Mouse (Mus musculus) CH12.LX (cell line): ENCODE measurements around the gene Gsto2. TPM values are rescaled to one million over a fixed set of nuclear protein-coding genes. Genes with fewer than 3 reads are reported as not detected.

Experiments used
- DNase-seq: peaks from one replicate; pipeline ENCODE4 v3.0.0-alpha.2; 2013; ENCODE audit errors: extremely low read depth
- H3K27ac ChIP-seq: 2 replicates; pipeline ENCODE4 v1.5.1; 2012; ENCODE audit warnings: low read depth, mild to moderate bottlenecking, control low read depth, moderate library complexity; ENCODE audit not compliant: insufficient read depth
- H3K27me3 ChIP-seq: replicated peaks from 2 replicates; pipeline ENCODE3; 2012; ENCODE audit warnings: inconsistent platforms
- H3K36me3 ChIP-seq, 2 experiments: replicated peaks in 1 of 2; 2 replicates each; pipeline versions ENCODE3 to v1.6.1; 2012; ENCODE audit warnings: inconsistent platforms in 1 of 2, low read length in 1 of 2, mild to moderate bottlenecking in 1 of 2, mixed read lengths in 1 of 2, moderate library complexity in 1 of 2; ENCODE audit not compliant: control insufficient read depth in 1 of 2, insufficient read depth in 1 of 2
- H3K4me1 ChIP-seq, 2 experiments: 2 replicates each; pipeline ENCODE4 v1.6.1; 2012; ENCODE audit warnings: inconsistent platforms in 1 of 2, moderate library complexity in 1 of 2; ENCODE audit not compliant: insufficient read depth in 2 of 2, control insufficient read depth in 1 of 2
- H3K4me2 ChIP-seq: 2 replicates; pipeline ENCODE4 v1.6.1; 2012; ENCODE audit warnings: low read depth, mild to moderate bottlenecking, control low read depth; ENCODE audit not compliant: poor library complexity, insufficient read depth, severe bottlenecking
- H3K4me3 ChIP-seq, 3 experiments: fragments of 150-350 bp in 1 of 3; sonication (generic) in 1 of 3; replicated peaks in 1 of 3; 2 replicates each; pipeline versions ENCODE3 to v1.5.1; 2011 to 2012; ENCODE audit warnings: low read depth in 2 of 3, low read length in 2 of 3, mild to moderate bottlenecking in 2 of 3, moderate library complexity in 2 of 3, control low read depth in 1 of 3, improper control_type of control experiment in 1 of 3, inconsistent platforms in 1 of 3, mixed read lengths in 1 of 3; ENCODE audit not compliant: poor library complexity in 1 of 3
- H3K79me2 ChIP-seq: replicated peaks from 2 replicates; pipeline ENCODE4 v1.6.1; 2012; ENCODE audit warnings: mild to moderate bottlenecking, moderate library complexity; ENCODE audit not compliant: control insufficient read depth, poor library complexity, insufficient read depth, severe bottlenecking; ENCODE audit errors: extremely low read depth
- H3K9ac ChIP-seq: 2 replicates; pipeline ENCODE4 v1.6.1; 2012; ENCODE audit warnings: low read depth, mild to moderate bottlenecking, control low read depth, moderate library complexity; ENCODE audit not compliant: insufficient read depth
- H3K9me3 ChIP-seq: replicated peaks from 2 replicates; pipeline ENCODE3; 2012; ENCODE audit warnings: low read length, inconsistent platforms, mixed read lengths
- BHLHE40 ChIP-seq: IDR thresholded peaks from 2 replicates; pipeline ENCODE4 v1.6.1; 2011; ENCODE audit warnings: mild to moderate bottlenecking, low read depth, low read length, improper control_type of control experiment
- CHD1 ChIP-seq: IDR thresholded peaks from 2 replicates; pipeline ENCODE4 v1.6.1; 2012; ENCODE audit warnings: low read depth, low read length, improper control_type of control experiment, inconsistent platforms
- CHD2 ChIP-seq: IDR thresholded peaks from 2 replicates; pipeline ENCODE4 v1.6.1; 2011; ENCODE audit warnings: low read length, improper control_type of control experiment
- CTCF ChIP-seq, 2 experiments: IDR thresholded peaks in 1 of 2; conservative IDR thresholded peaks in 1 of 2; 2 replicates each; pipeline ENCODE4 v1.5.1; 2011 to 2012; ENCODE audit warnings: low read depth in 2 of 2, low read length in 2 of 2, improper control_type of control experiment in 1 of 2, inconsistent platforms in 1 of 2, mild to moderate bottlenecking in 1 of 2, moderate library complexity in 1 of 2
- ELF1 ChIP-seq: IDR thresholded peaks from 2 replicates; pipeline ENCODE4 v1.6.1; 2014; ENCODE audit warnings: low read depth, mild to moderate bottlenecking, inconsistent platforms, low read length, improper control_type of control experiment
- EP300 ChIP-seq: IDR thresholded peaks from 2 replicates; pipeline ENCODE4 v1.6.1; 2011; ENCODE audit warnings: low read length, improper control_type of control experiment
- ETS1 ChIP-seq: conservative IDR thresholded peaks from 2 replicates; pipeline ENCODE4 v1.6.1; 2012; ENCODE audit warnings: low read depth, mild to moderate bottlenecking, inconsistent platforms, low read length, improper control_type of control experiment, moderate library complexity
- GABPA ChIP-seq: IDR thresholded peaks from 2 replicates; pipeline ENCODE4 v1.6.1; 2012; ENCODE audit warnings: low read depth, low read length, improper control_type of control experiment, inconsistent platforms; ENCODE audit not compliant: insufficient replicate concordance
- HCFC1 ChIP-seq: IDR thresholded peaks from 2 replicates; pipeline ENCODE4 v1.6.1; 2012; ENCODE audit warnings: low read depth, mild to moderate bottlenecking, inconsistent platforms, low read length, improper control_type of control experiment
- IRF4 ChIP-seq: IDR thresholded peaks from 2 replicates; pipeline ENCODE4 v1.6.1; 2014; ENCODE audit warnings: low read depth, mild to moderate bottlenecking, inconsistent platforms, low read length, improper control_type of control experiment
- JUN ChIP-seq: IDR thresholded peaks from 2 replicates; pipeline ENCODE4 v1.6.1; 2011; ENCODE audit warnings: low read depth, mild to moderate bottlenecking, low read length, improper control_type of control experiment, moderate library complexity; ENCODE audit not compliant: insufficient read depth
- JUND ChIP-seq: conservative IDR thresholded peaks from 2 replicates; pipeline ENCODE4 v1.6.1; 2011; ENCODE audit warnings: low read depth, low read length, improper control_type of control experiment
- KAT2A ChIP-seq: IDR thresholded peaks from 2 replicates; pipeline ENCODE4 v1.6.1; 2012; ENCODE audit warnings: low read length, improper control_type of control experiment, inconsistent platforms; ENCODE audit not compliant: insufficient replicate concordance
- MAFK ChIP-seq: IDR thresholded peaks from 2 replicates; pipeline ENCODE4 v1.6.1; 2011; ENCODE audit warnings: low read length, improper control_type of control experiment; ENCODE audit not compliant: insufficient replicate concordance
- MAX ChIP-seq: IDR thresholded peaks from 2 replicates; pipeline ENCODE4 v1.6.1; 2011; ENCODE audit warnings: low read length, improper control_type of control experiment
- MXI1 ChIP-seq: IDR thresholded peaks from 2 replicates; pipeline ENCODE4 v1.6.1; 2011; ENCODE audit warnings: mild to moderate bottlenecking, low read depth, low read length, improper control_type of control experiment
- MYC ChIP-seq: IDR thresholded peaks from 2 replicates; pipeline ENCODE4 v1.6.1; 2011; ENCODE audit warnings: low read depth, mild to moderate bottlenecking, improper control_type of control experiment, low read length
- NELFE ChIP-seq: IDR thresholded peaks from 2 replicates; pipeline ENCODE4 v1.6.1; 2011; ENCODE audit warnings: low read depth, low read length, improper control_type of control experiment
- NRF1 ChIP-seq: IDR thresholded peaks from 2 replicates; pipeline ENCODE4 v1.6.1; 2014; ENCODE audit warnings: low read depth, mild to moderate bottlenecking, inconsistent platforms, low read length, improper control_type of control experiment, moderate library complexity
- POLR2A ChIP-seq: IDR thresholded peaks from 2 replicates; pipeline ENCODE4 v1.6.1; 2011; ENCODE audit warnings: low read depth, mild to moderate bottlenecking, improper control_type of control experiment, low read length
- RAD21 ChIP-seq: IDR thresholded peaks from 2 replicates; pipeline ENCODE4 v1.6.1; 2011; ENCODE audit warnings: low read depth, mild to moderate bottlenecking, low read length, improper control_type of control experiment, moderate library complexity
- RCOR1 ChIP-seq: conservative IDR thresholded peaks from 2 replicates; pipeline ENCODE4 v1.6.1; 2012; ENCODE audit warnings: low read depth, mild to moderate bottlenecking, inconsistent platforms, low read length, improper control_type of control experiment
- SIN3A ChIP-seq: IDR thresholded peaks from 2 replicates; pipeline ENCODE4 v1.6.1; 2012; ENCODE audit warnings: low read length, improper control_type of control experiment, inconsistent platforms
- TBP ChIP-seq: conservative IDR thresholded peaks from 2 replicates; pipeline ENCODE4 v1.6.1; 2011; ENCODE audit warnings: low read depth, low read length, improper control_type of control experiment
- TCF12 ChIP-seq: IDR thresholded peaks from 2 replicates; pipeline ENCODE4 v1.6.1; 2014; ENCODE audit warnings: low read depth, mild to moderate bottlenecking, inconsistent platforms, low read length, improper control_type of control experiment
- UBTF ChIP-seq: IDR thresholded peaks from 2 replicates; pipeline ENCODE4 v1.6.1; 2012; ENCODE audit warnings: low read depth, mild to moderate bottlenecking, inconsistent platforms, low read length, improper control_type of control experiment, moderate library complexity
- USF1 ChIP-seq: IDR thresholded peaks from 2 replicates; pipeline ENCODE4 v1.6.1; 2014; ENCODE audit warnings: low read depth, mild to moderate bottlenecking, inconsistent platforms, low read length, improper control_type of control experiment
- USF2 ChIP-seq: conservative IDR thresholded peaks from 2 replicates; pipeline ENCODE4 v1.6.1; 2011; ENCODE audit warnings: low read depth, low read length, improper control_type of control experiment
- ZC3H11A ChIP-seq: IDR thresholded peaks from 2 replicates; pipeline ENCODE4 v1.6.1; 2012; ENCODE audit warnings: low read depth, mild to moderate bottlenecking, inconsistent platforms, low read length, improper control_type of control experiment
- ZKSCAN1 ChIP-seq: IDR thresholded peaks from 2 replicates; pipeline ENCODE4 v1.6.1; 2012; ENCODE audit warnings: low read depth, inconsistent platforms, low read length, improper control_type of control experiment, borderline replicate concordance
- ZNF384 ChIP-seq: IDR thresholded peaks from 2 replicates; pipeline ENCODE4 v1.6.1; 2012; ENCODE audit warnings: low read depth, low read length, improper control_type of control experiment, inconsistent platforms
- dilution Hi-C: fragments of 300-500 bp; cut with MboI; formaldehyde crosslinking; loops from 2 replicates; pipeline ENCODE4 v1.14.3; 2020; ENCODE audit warnings: low sequenced_read_pairs; ENCODE audit not compliant: extremely low pct_unique_long_range_greater_than_20kb, extremely low pct_ligation_motif_present
- in situ Hi-C: fragments of 300-500 bp; cut with MboI; formaldehyde crosslinking; loops from 3 replicates; pipeline ENCODE4 v1.14.3; 2019; ENCODE audit warnings: low sequenced_read_pairs, low pct_ligation_motif_present, low pct_unique_long_range_greater_than_20kb, mixed read lengths
- polyA plus RNA-seq: library from polyadenylated mRNA; unstranded; fragments of >175 nt; gene quantifications from 2 replicates; pipeline ENCODE4 v1.2.1, GENCODE M21; 2012; ENCODE audit warnings: low read depth; ENCODE audit not compliant: insufficient read length
- total RNA-seq, 2 experiments: library from RNA; depleted of rRNA; stranded (reverse); fragments of 300-350 nt in 1 of 2; fragments of >200 nt in 1 of 2; gene quantifications; 2 replicates each; pipeline ENCODE4 v1.2.3; 2012 to 2014

The Gsto2 gene
- total and polyA plus RNA-seq, 3 experiments, result 0.49 to 1.4 (median 1.3) TPM

DNA sequence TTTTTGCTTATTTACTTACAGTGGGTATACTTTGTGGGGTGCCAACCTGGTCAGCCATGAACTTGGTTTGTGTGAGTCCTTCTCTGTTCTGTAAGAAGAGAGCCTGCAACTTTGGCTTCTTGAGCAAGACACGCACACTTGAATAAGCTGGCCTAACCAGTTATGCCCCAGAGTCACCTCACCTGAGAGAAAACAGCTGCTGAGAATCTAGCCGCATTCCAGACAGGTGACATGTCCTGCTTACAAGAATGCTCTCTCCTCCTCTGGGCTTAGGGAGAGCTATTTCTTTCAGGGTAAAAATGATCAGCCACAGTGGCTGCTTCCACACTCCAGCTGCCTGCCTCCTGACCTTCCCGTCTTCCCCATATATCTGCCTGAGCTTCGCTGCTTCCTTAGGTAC lies 63.7 kb downstream of the Gsto2 start:
- Histone ChIP-seq H3K36me3 (no peaks in the 10 kb centered on the region), H3K4me2 (no peak overlapping the region), H3K9ac (no peak overlapping the region), H3K27ac (no peak overlapping the region), H3K79me2 (no peaks in the 10 kb centered on the region), H3K4me3 (no peak overlapping the region), H3K27me3 (no peaks in the 10 kb centered on the region), H3K9me3 (peaks cover 2% of the 10 kb centered on the region), H3K4me1 (no peaks in the 10 kb centered on the region)
- TF ChIP-seq RAD21 (no peak), JUN (no peak), GABPA (no peak), HCFC1 (no peak), POLR2A (no peak), EP300 (no peak), CHD2 (no peak), ELF1 (no peak), USF1 (no peak), USF2 (no peak)
- no peak for DNase-seq
- in situ Hi-C loops, result loop anchor here (25.0 kb wide), 1 partner anchor 267 kb away; no protein-coding TSS in a partner anchor
- dilution Hi-C loops, result no loop called here

DNA sequence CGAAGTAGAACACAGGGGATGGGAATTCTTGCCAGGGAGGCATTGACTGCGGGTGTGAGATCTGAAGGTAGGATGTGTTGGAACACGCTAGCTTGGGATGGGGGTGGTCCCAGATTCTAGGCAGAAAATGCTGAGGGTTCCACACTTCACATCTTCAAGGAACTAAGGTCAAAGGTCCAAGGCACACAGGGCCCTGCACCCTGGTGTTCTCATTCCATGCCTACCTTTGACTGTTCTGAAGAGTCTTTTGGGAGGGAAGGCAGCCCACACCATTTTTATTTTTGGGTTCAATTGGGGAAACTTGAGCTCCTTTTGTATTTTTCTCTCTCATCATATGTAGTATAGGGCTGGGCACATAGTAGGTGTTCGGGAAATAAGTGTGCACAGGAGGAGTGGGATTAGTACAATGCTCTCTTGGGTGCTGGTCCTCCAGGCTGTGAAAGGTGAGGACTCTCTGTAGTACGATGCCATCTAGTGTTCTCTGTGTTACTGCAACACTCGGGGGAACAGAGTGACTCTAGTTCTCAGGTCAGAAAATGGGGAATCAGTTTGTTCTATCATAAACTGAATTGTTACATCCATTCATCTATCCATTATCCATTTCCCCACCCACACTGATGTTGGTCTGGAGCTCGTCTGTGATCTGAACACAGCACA lies 66.8 kb downstream of the Gsto2 start:
- Histone ChIP-seq H3K9me3 (no peaks in the 10 kb centered on the region), H3K27ac (no peak overlapping the region), H3K4me1 (peaks cover 4 to 18% of the 10 kb centered on the region in 2 experiments; a peak in 2 of 4 replicates), H3K36me3 (no peaks in the 10 kb centered on the region), H3K4me3 (no peak overlapping the region), H3K4me2 (no peak overlapping the region), H3K9ac (no peak overlapping the region), H3K27me3 (no peaks in the 10 kb centered on the region), H3K79me2 (no peaks in the 10 kb centered on the region)
- peak; percentile 68 for DNase-seq
- dilution Hi-C loops, result no loop called here
- in situ Hi-C loops, result loop anchor here (5.0 to 25.0 kb wide), 2 partner anchors 50 to 270 kb away; no protein-coding TSS in a partner anchor
- TF ChIP-seq MYC (no peak), UBTF (no peak), ELF1 (no peak), CTCF (conservative IDR thresholded peaks at IDR 0.05 in 1 of 2, IDR thresholded peaks at IDR 0.05 in 1 of 2; ENCODE audit: low read depth in 2 of 2, low read length in 2 of 2) (peak; percentile 70 to 98), BHLHE40 (no peak), ZC3H11A (peak; percentile 56), JUN (no peak), MAFK (no peak), NELFE (peak; percentile 19; the same call in 1 of the 2 replicates), SIN3A (no peak), TBP (no peak), ZKSCAN1 (peak; percentile 94), HCFC1 (no peak), MXI1 (no peak), JUND (0 out of 2 replicates have a peak, but pooled peaks have one; percentile 23), KAT2A (no peak), IRF4 (no peak), ETS1 (no peak), RAD21 (peak; percentile 96), CHD1 (no peak), NRF1 (no peak), ZNF384 (no peak), RCOR1 (no peak), TCF12 (no peak), USF1 (no peak), EP300 (no peak), USF2 (no peak), MAX (no peak), POLR2A (no peak), CHD2 (no peak), GABPA (no peak)
